Mouse (Mus musculus) brain, embryonic 14.5 days (tissue): ENCODE data around the gene Simc1. TPM values are rescaled to one million over a fixed set of nuclear protein-coding genes. Genes with fewer than 3 reads are reported as not detected.
"Not testable (repeated sequence)": the region's sequence is repeated elsewhere in the genome, so short reads cannot be mapped to it uniquely, and the experiment has no call there.

Experiments used
- DNase-seq: peaks from one replicate; pipeline ENCODE4 v3.0.0-alpha.2; 2011; ENCODE audit warnings: low read depth
- CTCF ChIP-seq: fragments of 200-500 bp; IDR thresholded peaks from 2 replicates; pipeline ENCODE4 v1.5.1; 2012; ENCODE audit warnings: inconsistent platforms, mild to moderate bottlenecking, moderate library complexity, borderline replicate concordance; ENCODE audit not compliant: insufficient read depth, insufficient read length; ENCODE audit errors: extremely low read depth
- POLR2A ChIP-seq: fragments of 200-500 bp; IDR thresholded peaks from 2 replicates; pipeline ENCODE4 v1.6.1; 2012; ENCODE audit warnings: mild to moderate bottlenecking, inconsistent platforms, borderline replicate concordance; ENCODE audit not compliant: poor library complexity, insufficient read depth, insufficient read length, severe bottlenecking; ENCODE audit errors: extremely low read depth
- polyA plus RNA-seq: library from polyadenylated mRNA; depleted of rRNA; stranded (reverse); fragments of >200 nt; gene quantifications from 2 replicates; pipeline ENCODE4 v1.2.3, GENCODE M21; 2012

Gene Simc1
- polyA plus RNA-seq, 1 experiment, result 36.3 TPM

GRCm38 (mm10) chr13:54491381-54491780 is 12.2 kb upstream of the Simc1 start:
- peak; percentile 8 for DNase-seq
- TF ChIP-seq CTCF (no peak), POLR2A (no peak)

GRCm38 (mm10) chr13:54499551-54499950 is 4.0 kb upstream of the Simc1 start:
- not testable (repeated sequence) for DNase-seq

DNA sequence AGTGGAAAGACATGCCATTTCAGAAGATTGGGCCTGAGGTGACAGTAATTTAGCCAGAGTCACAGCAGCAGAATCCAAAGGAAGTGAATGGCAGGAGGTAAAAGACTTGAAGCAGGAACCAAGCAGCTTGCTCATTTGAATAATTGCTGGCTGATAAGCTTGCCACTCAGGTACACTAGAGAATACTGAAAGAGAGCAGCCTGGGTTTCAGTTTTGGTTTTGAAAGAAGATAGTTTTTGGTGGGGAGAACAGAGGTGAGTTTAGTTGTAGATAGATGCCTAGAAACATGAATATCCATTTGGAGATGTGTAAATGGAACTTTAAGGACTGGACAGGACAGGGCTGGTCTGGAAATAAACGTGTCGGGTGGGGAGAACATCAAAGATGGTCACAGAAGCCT is 2.2 kb upstream of the Simc1 start:
- TF ChIP-seq CTCF, result no peak
- no peak for TF ChIP-seq POLR2A
- peak; percentile 1 for DNase-seq

DNA sequence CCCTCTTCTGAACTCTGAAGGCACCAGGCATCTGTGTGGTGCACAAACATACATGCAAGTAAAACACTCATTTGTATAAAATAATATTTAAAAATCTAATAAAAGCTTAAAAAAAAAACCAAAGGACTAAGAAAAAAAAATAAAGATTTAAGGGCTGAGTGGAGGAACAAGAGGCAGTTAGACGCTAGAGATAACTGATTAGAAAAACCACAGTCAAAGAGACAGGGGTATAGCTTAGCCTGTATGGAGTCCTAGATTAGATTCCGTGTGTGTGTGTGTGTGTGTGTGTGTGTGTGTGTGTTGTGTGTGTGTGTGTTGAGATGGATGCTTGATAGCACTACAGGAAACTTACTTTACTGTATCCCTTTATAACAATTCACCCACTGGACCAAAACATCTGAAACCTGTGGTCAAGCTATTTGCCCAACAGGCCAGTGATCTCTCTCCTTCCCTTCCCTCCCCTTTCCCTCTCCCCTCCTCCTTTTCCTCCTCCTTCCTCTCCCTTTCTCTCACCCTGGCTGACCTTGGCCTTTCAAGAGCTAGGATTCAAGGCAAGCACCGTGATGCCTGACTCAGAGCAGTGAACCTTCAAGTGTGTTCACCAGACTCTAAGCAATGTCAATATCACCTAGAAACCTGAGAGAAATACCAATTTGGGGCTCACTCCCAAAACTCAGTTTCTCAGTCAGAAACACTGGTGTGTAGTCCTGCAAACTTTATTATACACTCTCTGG is 1.5 kb upstream of the Simc1 start:
- no peak for DNase-seq
- TF ChIP-seq POLR2A (no peak), CTCF (no peak)

GRCm38 (mm10) chr13:54503278-54503603 is 338 bp upstream of the Simc1 start:
- no peak for DNase-seq
- TF ChIP-seq CTCF (no peak), POLR2A (no peak)

- no peak for TF ChIP-seq POLR2A
- no peak for TF ChIP-seq CTCF
- DNase-seq, result peak; percentile 24
These were observed 1.2 kb downstream of the Simc1 start for GRCm38 (mm10) chr13:54504611-54505260.

- TF ChIP-seq CTCF (no peak), POLR2A (no peak)
- DNase-seq, result peak; percentile 40
These were observed 2.3 kb downstream of the Simc1 start for GRCm38 (mm10) chr13:54505920-54506319.

GRCm38 (mm10) chr13:54520221-54520620 is 16.6 kb downstream of the Simc1 start:
- DNase-seq, result peak; percentile 2
- TF ChIP-seq CTCF (no peak), POLR2A (no peak)

DNA sequence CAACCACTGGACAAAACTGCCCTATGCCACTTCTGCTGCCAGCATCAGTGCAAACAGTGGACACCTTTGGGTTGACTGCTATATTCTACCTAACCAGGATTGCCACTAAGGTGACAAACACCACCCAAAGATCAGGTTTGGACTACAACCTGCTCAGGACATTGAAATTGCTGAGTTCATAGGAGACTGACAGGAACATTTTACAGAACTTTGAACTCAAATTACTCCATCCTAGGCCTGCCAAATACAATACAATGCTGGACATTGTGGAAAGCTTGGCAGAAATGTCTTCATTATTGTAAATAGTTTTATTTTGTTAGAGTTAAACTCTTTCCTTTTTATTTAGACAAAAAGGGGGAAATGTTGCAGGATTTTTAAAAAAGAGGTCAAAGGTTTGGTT is 17.6 kb downstream of the Simc1 start:
- TF ChIP-seq CTCF (no peak), POLR2A (no peak)
- no peak for DNase-seq

DNA sequence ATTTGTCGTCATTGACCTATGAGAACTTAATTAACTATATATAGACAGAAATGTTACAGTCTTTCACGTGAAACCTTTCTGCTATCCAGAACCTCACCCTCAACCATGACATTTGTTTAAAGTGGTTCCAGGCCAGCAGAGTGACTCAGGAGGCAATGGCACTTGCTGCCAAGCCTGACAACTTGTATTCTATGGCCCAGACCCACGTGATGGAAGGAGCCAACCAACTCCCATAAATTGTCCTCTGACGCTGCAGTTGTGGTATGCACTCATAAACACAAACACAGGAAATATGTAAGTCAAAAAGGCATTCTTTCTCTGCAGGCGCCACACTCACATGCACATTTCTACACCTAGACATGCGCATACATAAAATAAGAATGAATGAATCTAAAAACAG is 23.6 kb downstream of the Simc1 start:
- DNase-seq, result no peak
- no peak for TF ChIP-seq CTCF
- TF ChIP-seq POLR2A, result no peak

GRCm38 (mm10) chr13:54532134-54532533 is 28.6 kb downstream of the Simc1 start:
- DNase-seq, result no peak
- TF ChIP-seq POLR2A (no peak), CTCF (no peak)

GRCm38 (mm10) chr13:54548036-54548435 is 44.5 kb downstream of the Simc1 start:
- DNase-seq, result no peak
- TF ChIP-seq POLR2A (no peak), CTCF (no peak)
